Mouse (Mus musculus) heart, adult 2 months (tissue): ENCODE results near the gene Gstp2. TPM values are rescaled to one million over a fixed set of nuclear protein-coding genes. Genes with fewer than 3 reads are reported as not detected.
A peak's percentile ranks its signal among the peaks of the same experiment; 100 is the strongest.
"Not testable (repeated sequence)": the region's sequence is repeated elsewhere in the genome, so short reads cannot be mapped to it uniquely, and the experiment has no call there.

ENCODE experiments used
- DNase-seq, 2 experiments: peaks; one replicate each; pipeline ENCODE4 v3.0.0; 2021
- H3K27ac ChIP-seq: fragments of 200-600 bp; 2 replicates; pipeline ENCODE4 v1.8.1; 2022
- H3K27me3 ChIP-seq: fragments of 200-500 bp; 2 replicates; pipeline ENCODE4 v1.6.1; 2012; ENCODE audit warnings: mild to moderate bottlenecking, low read length, inconsistent platforms, mixed read lengths; ENCODE audit not compliant: control insufficient read depth, insufficient read depth
- H3K36me3 ChIP-seq: fragments of 200-500 bp; 2 replicates; pipeline ENCODE4 v1.6.1; 2012; ENCODE audit warnings: low read length, inconsistent platforms; ENCODE audit not compliant: control insufficient read depth, insufficient read depth
- H3K4me1 ChIP-seq: fragments of 200-500 bp; 2 replicates; pipeline ENCODE4 v1.6.1; 2011; ENCODE audit warnings: low read length; ENCODE audit not compliant: control insufficient read depth, insufficient read depth
- H3K4me3 ChIP-seq: fragments of 200-600 bp; 2 replicates; pipeline ENCODE4 v1.8.1; 2022
- H3K79me2 ChIP-seq: fragments of 200-500 bp; replicated peaks from 2 replicates; pipeline ENCODE4 v1.6.1; 2012; ENCODE audit warnings: mild to moderate bottlenecking, inconsistent platforms, low read length, moderate library complexity, mixed read lengths; ENCODE audit not compliant: control insufficient read depth, insufficient read depth
- H3K9ac ChIP-seq: fragments of 200-500 bp; 2 replicates; pipeline ENCODE4 v1.6.1; 2012; ENCODE audit warnings: low read depth, mild to moderate bottlenecking, control low read depth, inconsistent platforms, low read length, mixed read lengths
- CTCF ChIP-seq: fragments of 200-600 bp; IDR thresholded peaks from 2 replicates; pipeline ENCODE4 v1.8.1; 2022; ENCODE audit warnings: antibody characterized with exemption, mild to moderate bottlenecking, moderate library complexity
- EP300 ChIP-seq: fragments of 200-500 bp; IDR thresholded peaks from 2 replicates; pipeline ENCODE4 v1.6.1; 2011; ENCODE audit warnings: low read depth, low read length, control low read depth; ENCODE audit not compliant: insufficient read depth
- POLR2A ChIP-seq: fragments of 200-500 bp; IDR thresholded peaks from 2 replicates; pipeline ENCODE4 v1.6.1; 2011; ENCODE audit warnings: mild to moderate bottlenecking, low read depth, low read length, control low read depth; ENCODE audit not compliant: insufficient read depth
- WGBS: fragments of 180-500 bp; shearing (Covaris S2); methylation state at CpG from one replicate; pipeline ENCODE4 v1.1.7; 2018; 5-methylcytosine and 5-hydroxymethylcytosine counted together
- intact Hi-C: fragments of 180-260 bp; cut with DNase I; formaldehyde crosslinking; loops from one replicate; pipeline ENCODE4 v1.15.1; 2025
- polyA plus RNA-seq: library from polyadenylated mRNA; depleted of rRNA; stranded (reverse); fragments of >200 nt; gene quantifications from 2 replicates; pipeline ENCODE4 v1.2.3, GENCODE M21; 2012
- total RNA-seq, 2 experiments: library from RNA; stranded (reverse); gene quantifications; 2 replicates each; pipeline ENCODE4 v1.2.3; 2021

Gene Gstp2
- total and polyA plus RNA-seq, 3 experiments: 38.3 to 137 (median 121) TPM

DNA sequence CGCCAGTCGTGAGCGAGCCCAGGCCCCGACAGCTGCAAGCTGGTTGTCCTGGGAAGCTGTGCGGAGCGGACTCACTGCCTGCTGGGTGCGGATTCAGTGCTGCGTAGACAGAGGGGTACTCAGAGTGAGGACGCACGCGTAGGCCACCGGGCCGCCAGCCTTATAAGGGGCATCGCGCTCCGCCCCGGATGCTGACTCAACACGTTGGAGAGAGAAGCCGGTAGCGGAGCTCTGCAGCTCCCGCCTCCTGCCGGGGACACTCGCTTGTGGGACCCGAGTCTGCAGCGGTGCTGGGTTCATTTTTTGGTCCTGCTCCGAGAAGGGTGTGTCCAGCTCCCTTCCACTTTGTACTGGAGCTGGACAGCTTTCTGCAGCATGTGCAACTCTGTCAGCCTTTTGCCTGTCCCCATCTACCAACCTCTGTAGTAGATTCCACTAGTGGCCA lies 8.0 kb downstream of the Gstp2 start, which contains the start of gene Gstp1:
Gstp1 (minus strand) TSS at position 198 of the 445 bp plus-strand sequence.
- no peaks in the 10 kb centered on the region for H3K36me3 ChIP-seq
- H3K27ac ChIP-seq: peak within 1 kb of the TSS; percentile 80
- DNase-seq: peak; percentile 92 to 93
- under 1% methylated on average over 26 of the region's 26 CpGs for WGBS
- intact Hi-C loops: no loop called here
- H3K4me1 ChIP-seq: peaks cover 4% of the 10 kb centered on the region
- TF ChIP-seq EP300: no peak
- TF ChIP-seq CTCF: peak; percentile 55
- peak; percentile 94 for TF ChIP-seq POLR2A
- no peaks in the 10 kb centered on the region for H3K27me3 ChIP-seq
- peak within 1 kb of the TSS; percentile 92 for H3K9ac ChIP-seq
- H3K4me3 ChIP-seq: peak within 1 kb of the TSS; percentile 59
- no peaks in the 10 kb centered on the region for H3K79me2 ChIP-seq

DNA sequence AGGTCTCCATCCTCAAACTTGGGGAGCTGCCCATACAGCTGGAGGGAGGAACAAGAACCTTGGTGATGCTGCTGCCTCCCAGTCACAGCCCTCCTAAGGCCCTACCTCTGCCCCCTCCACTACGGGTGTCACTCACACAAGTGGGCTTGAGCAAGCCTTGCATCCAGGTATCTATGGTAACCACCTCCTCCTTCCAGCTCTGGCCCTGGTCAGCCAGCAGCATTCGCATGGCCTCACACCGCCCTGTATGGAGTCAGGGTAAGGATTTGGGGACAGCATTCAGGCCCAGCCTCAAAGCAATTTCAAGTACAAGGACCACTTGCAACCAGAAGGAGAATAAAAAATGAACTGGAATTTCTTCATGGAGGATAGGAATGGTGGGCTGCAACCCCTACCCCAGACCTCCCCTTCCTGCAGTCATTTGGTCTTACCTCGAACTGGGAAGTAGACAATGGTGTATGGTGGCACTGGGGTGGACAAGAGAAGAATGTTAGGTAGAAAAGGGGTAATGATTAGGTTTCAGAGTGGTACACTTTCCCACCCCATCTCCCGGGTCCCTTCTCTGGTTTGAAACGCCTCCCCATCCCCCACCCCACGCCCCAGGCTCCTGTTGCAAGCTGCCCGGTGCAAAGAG lies 8.6 kb downstream of the Gstp2 start:
- Histone ChIP-seq H3K27ac (peak overlapping the region; percentile 80), H3K4me3 (peak overlapping the region; percentile 59), H3K9ac (peak overlapping the region; percentile 92)
- H3K36me3 ChIP-seq, H3K27me3 ChIP-seq, intact Hi-C loops, DNase-seq, H3K79me2 ChIP-seq, H3K4me1 ChIP-seq: not testable (repeated sequence)
- WGBS: 28% methylated on average over 8 of the region's 8 CpGs

DNA sequence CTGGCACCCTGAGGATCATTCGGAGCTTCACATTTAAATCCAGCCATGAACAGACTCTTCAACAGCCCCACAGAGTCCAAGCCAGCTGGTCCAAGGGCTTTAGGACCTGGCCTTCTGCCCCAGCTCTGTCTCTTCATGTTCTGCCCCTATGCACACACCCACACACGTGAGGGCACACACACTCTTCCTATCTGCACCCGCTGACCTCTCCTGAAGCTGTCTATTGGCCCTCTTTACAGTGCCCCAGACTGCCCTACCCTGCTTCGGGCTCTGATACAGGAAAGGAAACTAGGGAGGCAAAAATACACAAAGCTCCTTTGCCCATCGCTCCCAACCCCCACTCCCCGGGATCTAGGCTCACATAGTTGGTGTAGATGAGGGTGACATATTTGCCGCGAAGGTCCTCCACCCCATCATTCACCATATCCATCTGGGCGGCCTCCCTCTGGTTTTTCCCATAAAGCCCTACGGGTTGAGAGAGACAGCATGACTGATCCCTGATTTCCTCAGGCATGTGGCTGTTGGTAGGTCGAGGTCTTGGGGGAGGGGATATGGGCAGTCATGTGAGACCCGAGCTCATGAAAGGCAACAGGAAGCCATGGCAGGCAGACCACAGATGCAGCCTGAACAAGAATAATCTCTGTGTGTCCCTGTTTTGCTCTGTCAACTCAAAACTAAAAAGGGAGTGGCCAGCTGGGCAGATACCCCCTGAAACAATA lies 9.3 kb downstream of the Gstp2 start:
- intact Hi-C loops: no loop called here
- 77% methylated on average over 12 of the region's 12 CpGs for WGBS

DNA sequence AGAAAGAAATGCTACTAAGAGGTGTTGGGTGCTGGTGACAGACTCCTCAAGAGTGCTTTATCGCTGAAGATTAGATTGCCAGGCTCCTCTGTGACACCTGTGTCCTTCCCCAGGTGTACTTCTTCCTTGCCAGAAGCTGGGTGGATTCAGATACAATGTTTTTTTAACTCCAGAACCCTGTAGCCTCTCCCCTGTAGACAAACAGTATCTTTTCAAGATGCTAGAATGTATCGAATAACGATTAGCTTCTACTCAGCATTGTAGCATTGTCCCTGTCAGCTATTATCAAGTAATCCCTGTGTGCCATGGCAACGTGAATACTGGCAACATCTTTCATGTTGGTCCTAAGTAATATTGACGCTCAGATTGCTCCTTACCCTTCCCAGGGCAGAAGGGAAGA lies 12.1 kb downstream of the Gstp2 start:
- H3K9ac ChIP-seq: no peak overlapping the region
- no peaks in the 10 kb centered on the region for H3K27me3 ChIP-seq
- H3K4me1 ChIP-seq: peaks cover 4% of the 10 kb centered on the region
- no peaks in the 10 kb centered on the region for H3K36me3 ChIP-seq
- intact Hi-C loops: no loop called here
- no peak overlapping the region for H3K27ac ChIP-seq
- DNase-seq: no peak
- 69% methylated on average over 5 of the region's 5 CpGs for WGBS
- H3K4me3 ChIP-seq: no peak overlapping the region
- no peaks in the 10 kb centered on the region for H3K79me2 ChIP-seq
- TF ChIP-seq CTCF: no peak
- no peak for TF ChIP-seq POLR2A
- no peak for TF ChIP-seq EP300

More for the DNA sequence above, 9.3 kb downstream of the Gstp2 start:
- Histone ChIP-seq H3K36me3 (no peaks in the 10 kb centered on the region), H3K9ac (no peak overlapping the region), H3K27ac (no peak overlapping the region), H3K4me1 (peaks cover 4% of the 10 kb centered on the region), H3K79me2 (no peaks in the 10 kb centered on the region), H3K4me3 (no peak overlapping the region), H3K27me3 (no peaks in the 10 kb centered on the region)
- TF ChIP-seq POLR2A (no peak), EP300 (no peak), CTCF (no peak)
- DNase-seq: no peak

DNA sequence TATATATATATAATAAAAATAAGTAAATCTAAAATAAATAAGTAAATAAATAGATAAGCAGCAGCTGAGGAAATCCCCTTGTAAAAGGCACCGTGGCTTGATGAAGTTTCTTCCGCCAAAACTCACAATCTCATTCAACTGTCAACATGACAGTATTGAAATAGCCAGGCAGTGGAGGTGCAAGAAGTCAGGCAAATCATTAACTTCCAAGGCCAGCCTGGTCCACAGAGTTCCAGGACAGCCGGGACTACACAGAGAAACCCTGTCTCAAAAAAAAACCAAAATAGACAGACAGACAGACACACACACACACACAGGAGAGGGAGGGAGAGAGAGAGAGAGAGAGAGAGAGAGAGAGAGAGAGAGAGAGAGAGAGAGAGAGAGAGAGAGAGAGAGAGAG lies 12.5 kb downstream of the Gstp2 start:
- WGBS: 54% methylated on average over 3 of the region's 3 CpGs

DNA sequence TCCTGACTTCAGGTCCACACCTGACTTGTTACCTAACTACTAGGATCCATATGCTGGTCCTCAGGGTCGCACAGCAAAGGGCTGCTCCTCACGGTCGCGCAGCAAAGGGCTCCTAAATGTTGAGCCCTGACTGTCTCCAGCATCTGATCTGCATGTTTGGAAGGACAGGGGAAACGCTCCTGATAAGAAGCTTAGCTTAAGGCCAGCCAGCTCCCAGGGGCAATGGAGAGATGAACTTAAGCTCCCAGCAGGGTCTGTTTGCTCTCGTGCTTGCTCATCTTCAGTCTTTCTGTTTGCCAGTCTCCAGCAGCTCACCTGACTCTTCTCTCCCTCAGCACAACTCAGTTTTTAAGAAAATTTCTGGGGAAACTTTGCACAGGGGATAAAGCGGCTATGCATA lies 13.2 kb downstream of the Gstp2 start:
- DNase-seq: no peak
- intact Hi-C loops: no loop called here
- H3K4me1 ChIP-seq: peaks cover 1% of the 10 kb centered on the region; the same call in 1 of the 2 replicates

More for the DNA sequence above, 12.5 kb downstream of the Gstp2 start:
- Histone ChIP-seq H3K79me2 (no peaks in the 10 kb centered on the region), H3K4me1 (peaks cover 3% of the 10 kb centered on the region), H3K27me3 (no peaks in the 10 kb centered on the region), H3K9ac (no peak overlapping the region), H3K27ac (no peak overlapping the region), H3K4me3 (no peak overlapping the region), H3K36me3 (no peaks in the 10 kb centered on the region)
- TF ChIP-seq POLR2A: no peak
- no peak for TF ChIP-seq CTCF
- TF ChIP-seq EP300: no peak
- no peak for DNase-seq
- intact Hi-C loops: no loop called here

More for the DNA sequence above, 13.2 kb downstream of the Gstp2 start:
- no peaks in the 10 kb centered on the region for H3K27me3 ChIP-seq
- WGBS: 46% methylated on average over 7 of the region's 7 CpGs
- H3K4me3 ChIP-seq: no peak overlapping the region
- no peak overlapping the region for H3K9ac ChIP-seq
- TF ChIP-seq EP300: no peak
- TF ChIP-seq POLR2A: no peak
- TF ChIP-seq CTCF: no peak
- H3K79me2 ChIP-seq: no peaks in the 10 kb centered on the region
- no peaks in the 10 kb centered on the region for H3K36me3 ChIP-seq
- H3K27ac ChIP-seq: no peak overlapping the region
